Mouse (Mus musculus): ENCODE measurements around the gene Atp6v0b.

Atp6v0b gene

GRCm38 (mm10) chr4:117873615-117874014 lies 13.5 kb downstream of the Atp6v0b start:
- in situ Hi-C loops (cut with MboI, MseI), result no loop called here

GRCm38 (mm10) chr4:117872471-117872886 lies 14.7 kb downstream of the Atp6v0b start, which contains the start of gene Ccdc24:
Gene Ccdc24, minus strand, starts transcription at chr4:117872557.
- in situ Hi-C loops (cut with MboI, MseI), result no loop called here

DNA sequence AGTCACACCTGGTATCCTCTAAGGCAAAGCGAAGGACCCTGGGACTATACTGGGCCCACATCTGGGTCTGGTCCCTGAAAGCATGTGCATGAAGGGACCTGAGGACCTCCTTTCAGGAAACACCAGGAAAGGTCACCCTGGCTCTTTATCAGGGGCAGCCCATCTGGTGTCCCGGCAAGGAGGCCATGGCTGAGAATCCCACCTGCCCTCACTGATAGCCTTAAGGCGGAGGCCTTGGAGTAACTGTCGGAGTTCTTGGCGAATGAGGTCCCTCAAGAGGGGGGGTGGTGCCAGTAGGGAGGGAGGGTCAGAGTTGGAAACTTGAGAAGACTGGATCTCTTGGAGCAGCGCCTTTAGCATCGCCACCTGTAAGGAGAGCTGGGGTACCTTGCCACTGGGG lies 15.3 kb downstream of the Atp6v0b start:
- in situ Hi-C loops (cut with MboI, MseI), result no loop called here

DNA sequence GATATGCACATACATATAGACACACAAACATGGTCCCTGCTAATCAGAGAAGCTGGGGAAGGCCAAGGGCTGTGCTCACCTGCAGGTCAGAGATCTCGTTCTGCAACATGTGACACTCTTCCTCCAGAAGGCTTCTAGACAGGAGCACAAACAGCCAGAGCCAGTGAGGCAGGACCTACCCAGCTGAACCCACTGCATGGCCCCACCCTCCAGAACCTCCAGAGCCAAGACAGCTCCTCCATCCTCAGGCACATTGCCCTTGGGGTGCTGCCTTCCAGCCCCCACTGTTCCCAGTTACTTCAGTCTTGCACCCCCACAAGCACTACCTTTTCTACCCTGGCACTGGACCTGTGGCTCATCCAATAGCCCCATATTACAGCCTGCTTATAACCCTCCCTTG lies 16.7 kb downstream of the Atp6v0b start:
- in situ Hi-C loops (cut with MboI, MseI), result no loop called here

- in situ Hi-C loops (cut with MboI, MseI), result no loop called here
These were observed 17.8 kb downstream of the Atp6v0b start for GRCm38 (mm10) chr4:117869317-117869716.

- in situ Hi-C loops (cut with MboI, MseI), result no loop called here
These were observed 19.3 kb downstream of the Atp6v0b start for GRCm38 (mm10) chr4:117867823-117868222.

- in situ Hi-C loops (cut with MboI, MseI), result no loop called here
These were observed 20.1 kb downstream of the Atp6v0b start for GRCm38 (mm10) chr4:117867000-117867399.

DNA sequence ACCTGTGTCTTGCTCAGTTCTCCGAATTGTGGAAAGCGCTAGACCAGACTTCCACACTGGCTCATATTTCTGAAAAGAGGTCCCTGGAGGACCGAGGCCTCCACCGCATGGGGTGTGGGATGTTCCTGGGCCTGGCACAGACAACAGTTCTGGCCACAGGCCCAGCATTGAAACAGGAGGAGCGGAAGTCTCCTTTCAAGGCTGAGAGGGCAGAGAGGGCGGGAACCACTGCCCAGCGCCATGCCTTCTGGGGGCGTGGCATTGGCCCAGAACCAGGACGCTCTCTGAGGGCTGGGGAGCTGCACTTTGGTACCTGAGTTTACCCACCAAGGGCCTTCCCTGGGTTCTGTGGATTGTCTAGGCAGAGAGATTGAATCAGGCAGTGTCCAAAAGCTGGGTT lies 21.1 kb downstream of the Atp6v0b start:
- in situ Hi-C loops (cut with MboI, MseI), result no loop called here

DNA sequence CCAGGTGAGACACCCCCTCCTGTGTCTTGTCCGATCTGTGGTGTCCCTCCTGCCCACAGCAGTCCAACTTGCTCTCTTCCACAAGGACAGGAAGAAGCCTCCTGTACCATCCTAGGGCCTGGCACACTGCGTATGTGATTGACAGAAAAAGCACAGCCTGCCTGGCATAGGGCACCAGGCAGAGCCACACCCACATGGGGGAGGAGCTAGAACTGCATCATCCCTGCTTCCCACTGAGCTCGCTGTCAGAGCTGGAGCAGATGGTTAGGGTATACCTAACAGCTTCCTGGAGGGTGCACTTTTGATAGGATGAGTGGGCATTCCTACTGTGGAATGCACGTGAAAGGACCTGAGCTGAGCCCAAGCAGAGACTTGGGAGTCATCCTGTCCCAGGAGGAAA lies 24.3 kb downstream of the Atp6v0b start:
- in situ Hi-C loops (cut with MboI, MseI), result loop anchor here (5.0 kb wide), 1 partner anchor 41 kb away; no protein-coding TSS in a partner anchor

GRCm38 (mm10) chr4:117860570-117860969 lies 26.6 kb downstream of the Atp6v0b start:
- in situ Hi-C loops (cut with MboI, MseI), result loop anchor here (5.0 kb wide), 1 partner anchor 38 kb away; no protein-coding TSS in a partner anchor

DNA sequence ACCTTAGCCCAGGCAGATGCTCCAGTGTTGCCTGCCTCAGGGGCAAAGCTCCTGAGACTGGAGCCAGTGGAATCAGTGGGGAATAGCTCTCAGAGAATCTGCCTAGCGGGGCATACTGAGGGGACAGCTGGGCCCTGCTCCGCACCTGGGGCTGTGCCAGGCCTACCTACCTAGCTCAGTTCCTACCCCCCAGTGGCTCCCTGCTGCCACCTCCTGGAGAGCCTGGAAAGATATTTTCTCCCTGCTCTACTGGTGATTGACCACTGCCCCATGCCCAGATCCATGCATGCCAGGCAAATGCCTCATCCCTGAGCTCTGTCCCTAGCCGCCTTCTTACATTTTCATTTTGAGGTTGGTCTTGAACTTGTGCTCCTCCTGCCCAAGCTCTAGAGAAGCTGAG lies 28.3 kb downstream of the Atp6v0b start:
- in situ Hi-C loops (cut with MboI, MseI), result no loop called here

DNA sequence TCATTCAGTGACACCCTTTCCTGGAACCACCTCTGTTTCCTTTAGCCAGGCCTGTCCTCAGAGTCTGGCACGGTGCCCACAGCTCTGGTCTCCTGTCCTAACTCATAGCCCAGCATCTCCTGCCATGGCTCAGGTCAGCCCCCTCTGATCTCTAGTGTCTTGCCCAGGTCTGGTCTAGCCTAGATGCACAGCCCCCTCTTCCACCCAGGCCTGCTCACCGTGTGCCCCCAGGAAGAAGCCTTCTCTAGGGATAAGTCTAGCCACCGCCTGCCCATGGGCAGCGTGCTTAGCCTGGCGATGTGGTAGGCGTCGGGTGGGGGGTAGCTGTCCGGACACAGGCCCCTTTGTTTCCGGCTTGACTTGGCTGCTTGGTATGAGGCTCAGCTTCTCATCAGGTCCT lies 32.0 kb downstream of the Atp6v0b start:
- in situ Hi-C loops (cut with MboI, MseI), result no loop called here

- in situ Hi-C loops (cut with MboI, MseI), result no loop called here
These were observed 34.8 kb downstream of the Atp6v0b start for GRCm38 (mm10) chr4:117852152-117852868.

GRCm38 (mm10) chr4:117850871-117851270 lies 36.3 kb downstream of the Atp6v0b start:
- in situ Hi-C loops (cut with MboI, MseI), result no loop called here

- in situ Hi-C loops (cut with MboI, MseI), result no loop called here
These were observed 37.0 kb downstream of the Atp6v0b start for GRCm38 (mm10) chr4:117850176-117850575.

DNA sequence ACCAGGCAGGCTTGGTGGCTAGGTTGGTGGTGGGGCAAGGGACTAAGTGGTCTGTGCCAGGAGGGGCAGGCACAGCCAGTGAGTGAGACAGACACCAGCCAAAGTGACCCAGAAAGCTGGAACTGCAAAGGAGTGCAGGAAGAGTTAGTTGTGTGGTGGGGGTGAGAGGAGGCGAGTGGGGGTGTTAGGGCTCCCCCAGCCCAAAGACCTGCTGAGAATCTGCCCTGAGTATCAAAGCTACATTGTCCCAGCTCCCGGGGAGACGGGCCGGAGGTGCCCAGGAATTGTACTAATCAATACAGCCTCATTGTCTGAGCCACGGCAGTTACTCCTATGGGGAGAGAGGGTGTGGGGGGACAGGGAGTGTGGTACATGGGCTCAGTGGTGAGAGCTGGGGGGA lies 37.6 kb downstream of the Atp6v0b start:
- in situ Hi-C loops (cut with MboI, MseI), result no loop called here

DNA sequence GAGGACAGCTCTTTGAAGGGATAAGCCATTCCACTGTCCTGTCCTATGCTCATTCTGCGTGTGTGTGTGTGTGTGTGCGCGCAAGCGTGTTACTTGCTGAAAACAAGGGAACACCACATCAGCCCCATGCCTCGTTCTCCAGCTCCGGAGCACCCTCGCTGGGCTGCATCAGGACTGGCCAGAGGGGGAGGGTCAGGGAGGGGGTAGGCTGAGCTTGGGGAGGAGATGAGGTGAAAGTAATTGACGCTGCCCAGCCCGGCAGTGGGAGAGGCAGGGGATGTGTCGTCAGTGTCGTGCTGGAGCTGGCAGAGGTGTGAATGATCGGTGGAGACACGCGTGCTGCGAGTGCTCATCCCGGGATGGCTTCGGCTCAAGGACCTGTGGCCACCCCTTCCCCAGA lies 38.1 kb downstream of the Atp6v0b start:
- in situ Hi-C loops (cut with MboI, MseI), result no loop called here

- in situ Hi-C loops (cut with MboI, MseI), result no loop called here
These were observed 40.1 kb downstream of the Atp6v0b start for GRCm38 (mm10) chr4:117847011-117847410.

DNA sequence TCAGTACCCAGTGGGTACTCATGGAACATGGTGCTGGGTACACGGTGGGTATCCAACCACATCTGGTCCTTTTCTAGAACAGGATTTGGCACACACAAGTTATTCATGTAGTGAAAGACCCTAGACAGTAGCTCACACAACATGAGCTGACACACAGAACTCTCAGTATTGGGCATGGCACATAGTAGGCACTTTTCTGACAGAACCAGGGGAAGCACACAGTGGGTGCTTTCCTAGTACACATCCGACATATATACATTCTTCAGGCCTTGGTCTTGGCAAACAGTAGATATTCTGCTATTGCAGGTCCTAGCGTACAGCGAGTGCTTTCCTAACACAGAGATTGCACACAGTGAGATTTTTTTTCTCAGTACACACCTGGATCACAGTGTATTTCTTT lies 40.9 kb downstream of the Atp6v0b start:
- in situ Hi-C loops (cut with MboI, MseI), result no loop called here

DNA sequence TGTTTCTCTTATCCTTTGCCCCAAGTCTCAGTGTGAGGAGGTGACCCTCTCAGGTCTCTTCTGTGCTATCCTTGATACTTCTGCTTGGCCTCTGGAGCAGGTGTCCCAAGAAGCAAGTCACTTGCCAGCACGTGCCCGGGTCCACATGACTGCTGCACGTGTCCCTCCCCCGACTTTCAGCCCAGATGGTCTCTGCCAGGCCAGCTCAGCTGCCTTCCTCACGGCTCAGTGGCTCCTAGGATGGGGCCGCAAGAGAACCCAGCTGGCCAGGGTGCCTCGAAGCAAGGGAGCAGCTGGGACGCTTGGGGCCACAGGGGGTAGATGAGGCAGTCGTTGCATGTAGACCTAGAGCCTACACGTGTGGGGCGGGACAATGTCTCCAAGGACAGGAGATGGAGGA lies 41.8 kb downstream of the Atp6v0b start:
- in situ Hi-C loops (cut with MboI, MseI), result no loop called here

DNA sequence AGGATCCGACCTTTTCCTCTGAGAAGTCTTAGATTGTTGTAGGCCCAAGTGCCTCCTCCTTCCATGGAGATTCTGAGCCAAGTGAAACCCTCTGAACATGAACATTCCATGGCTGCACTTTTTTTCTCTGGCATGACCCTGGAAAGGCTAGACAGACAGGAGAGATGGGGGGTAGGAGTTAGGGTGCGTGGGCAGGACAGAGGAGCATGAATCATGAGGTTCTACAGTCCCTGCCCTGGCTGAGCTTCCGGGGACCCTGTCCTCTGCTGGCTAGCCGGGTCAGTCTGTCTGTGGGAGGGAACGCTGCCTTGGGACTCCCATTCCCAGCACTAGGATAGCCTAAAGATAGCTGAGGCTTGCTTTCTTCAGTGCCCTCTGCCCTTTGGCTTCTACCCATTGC lies 42.7 kb downstream of the Atp6v0b start:
- in situ Hi-C loops (cut with MboI, MseI), result no loop called here

- in situ Hi-C loops (cut with MboI, MseI), result no loop called here
These were observed 44.0 kb downstream of the Atp6v0b start for GRCm38 (mm10) chr4:117843101-117843500.

GRCm38 (mm10) chr4:117841566-117841965 lies 45.6 kb downstream of the Atp6v0b start:
- in situ Hi-C loops (cut with MboI, MseI), result no loop called here

GRCm38 (mm10) chr4:117840821-117841220 lies 46.3 kb downstream of the Atp6v0b start:
- in situ Hi-C loops (cut with MboI, MseI), result no loop called here

Measured in regulatory T cell (primary cell).